Mouse (Mus musculus): ENCODE measurements around the gene Hoxd12.
A peak's percentile ranks its signal among the peaks of the same experiment; 100 is the strongest.

Gene Hoxd12

DNA sequence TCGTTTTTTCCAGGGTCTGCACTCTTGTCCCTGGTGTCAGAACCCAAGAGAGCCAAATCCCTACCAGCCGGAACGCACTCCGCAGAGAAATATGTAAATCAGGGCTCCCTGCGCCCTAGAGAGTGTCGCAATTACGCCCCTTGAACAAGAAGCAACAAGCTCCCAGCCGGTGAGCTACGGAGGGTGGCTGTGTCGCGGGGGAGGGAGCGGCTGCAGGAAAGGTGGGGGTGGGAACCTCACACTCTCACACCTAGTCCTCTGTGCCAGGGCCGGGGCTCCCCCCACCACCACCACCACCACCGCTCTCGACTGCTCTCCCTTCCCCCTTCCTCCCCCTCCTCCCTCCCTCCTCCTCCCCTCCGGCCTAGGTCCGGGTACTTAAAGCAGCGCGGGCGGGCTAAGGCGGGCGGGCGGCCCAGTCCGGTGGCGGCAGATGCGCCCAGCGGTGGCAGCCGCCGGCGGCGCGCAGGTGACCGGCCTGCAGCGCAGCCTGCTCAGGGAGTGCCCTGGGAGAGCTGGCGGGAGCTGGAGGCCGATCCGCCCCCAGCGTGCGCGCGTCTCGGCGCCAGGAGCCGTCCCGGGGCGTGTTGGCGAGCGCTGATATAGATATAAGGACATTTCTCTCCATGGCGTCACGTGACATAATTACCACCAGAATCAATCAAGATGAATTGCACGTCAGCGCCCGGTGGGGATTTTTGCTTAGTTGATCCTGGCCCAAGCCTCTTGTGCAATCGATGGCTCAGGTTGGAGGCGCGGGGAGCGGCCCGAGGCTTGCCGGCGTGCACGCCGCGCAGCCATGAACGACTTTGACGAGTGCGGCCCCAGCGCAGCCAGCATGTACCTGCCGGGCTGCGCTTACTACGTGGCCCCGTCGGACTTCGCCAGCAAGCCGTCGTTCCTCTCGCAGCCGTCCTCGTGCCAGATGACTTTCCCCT is 7.0 kb downstream of the Hoxd12 start:
- no peak for DNase-seq (ENCODE audit: low read depth)

- no peak for DNase-seq (ENCODE audit: low read depth)
Observed at GRCm38 (mm10) chr2:74682796-74683195, 8.0 kb downstream of the Hoxd12 start.

- no peak for DNase-seq (ENCODE audit: low read depth)
Observed at GRCm38 (mm10) chr2:74683471-74683951, 8.7 kb downstream of the Hoxd12 start.

DNA sequence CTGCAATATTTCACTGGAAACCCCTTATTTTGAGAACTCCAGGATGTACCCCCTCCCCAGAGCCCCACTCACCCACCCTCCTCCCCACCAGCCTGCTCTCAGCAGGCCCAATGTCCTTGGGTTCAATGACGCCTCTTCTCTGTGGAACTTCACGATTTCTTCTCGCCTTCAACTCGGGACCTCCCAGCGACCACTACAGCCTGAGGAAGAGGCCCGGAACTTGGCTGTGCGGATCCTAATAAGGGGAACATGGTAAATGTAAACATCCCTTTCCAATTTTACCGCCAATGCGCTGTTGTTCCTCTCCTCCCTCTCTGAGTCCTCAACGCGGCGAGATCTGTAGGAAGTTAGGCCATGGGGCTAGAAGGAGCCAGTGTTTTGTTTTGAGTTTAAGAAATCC is 9.3 kb downstream of the Hoxd12 start:
- DNase-seq (ENCODE audit: low read depth): no peak

GRCm38 (mm10) chr2:74685059-74685603 is 10.3 kb downstream of the Hoxd12 start:
- no peak for DNase-seq (ENCODE audit: low read depth)

- peak; percentile 10 for DNase-seq (ENCODE audit: low read depth)
Observed at GRCm38 (mm10) chr2:74686301-74686987, 11.6 kb downstream of the Hoxd12 start.

- DNase-seq (ENCODE audit: low read depth): no peak
Observed at GRCm38 (mm10) chr2:74686988-74687697, 12.3 kb downstream of the Hoxd12 start.

- DNase-seq (ENCODE audit: low read depth): no peak
Observed at GRCm38 (mm10) chr2:74687698-74688555, 13.1 kb downstream of the Hoxd12 start.

DNA sequence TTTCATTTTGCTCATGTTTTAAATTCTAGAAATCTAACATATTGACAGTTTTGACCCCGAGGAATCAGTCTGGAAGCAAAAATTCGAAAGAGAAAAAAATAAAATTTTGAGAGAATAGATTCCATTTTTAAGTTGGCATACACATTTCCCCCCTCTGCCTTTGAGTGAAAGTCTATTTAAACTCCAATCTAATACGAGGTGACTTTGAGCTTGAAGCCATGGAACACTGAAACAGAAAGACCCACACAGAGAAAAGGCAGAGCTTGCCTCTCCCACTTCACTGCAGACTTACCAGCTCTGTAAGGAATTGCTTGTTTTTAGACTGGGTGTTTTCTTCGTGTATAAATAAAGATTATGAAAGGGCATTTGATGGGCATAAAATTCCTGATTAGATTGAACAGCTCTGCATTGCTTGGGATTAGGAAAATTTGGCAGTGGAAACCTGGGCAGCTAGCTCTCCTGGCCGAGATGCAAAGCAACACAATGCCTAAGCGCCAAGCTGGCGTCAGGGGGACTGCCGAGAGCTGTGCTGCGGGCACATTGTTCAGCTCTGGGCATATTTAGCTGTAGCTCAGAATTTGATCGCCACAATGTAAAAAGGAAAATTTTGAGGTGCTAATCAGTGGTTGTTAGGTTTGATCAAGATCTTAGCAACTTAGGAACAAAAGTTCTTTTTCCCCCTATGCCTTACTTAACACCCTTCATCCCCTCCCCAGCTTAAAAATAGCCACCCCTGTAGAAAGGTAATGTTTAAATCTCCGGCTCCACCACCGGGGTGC is 14.2 kb downstream of the Hoxd12 start:
- no peak for DNase-seq (ENCODE audit: low read depth)

GRCm38 (mm10) chr2:74689574-74690337 is 14.9 kb downstream of the Hoxd12 start:
- DNase-seq (ENCODE audit: low read depth): no peak

- DNase-seq (ENCODE audit: low read depth): no peak
Observed at GRCm38 (mm10) chr2:74690338-74690716, 15.5 kb downstream of the Hoxd12 start.

DNA sequence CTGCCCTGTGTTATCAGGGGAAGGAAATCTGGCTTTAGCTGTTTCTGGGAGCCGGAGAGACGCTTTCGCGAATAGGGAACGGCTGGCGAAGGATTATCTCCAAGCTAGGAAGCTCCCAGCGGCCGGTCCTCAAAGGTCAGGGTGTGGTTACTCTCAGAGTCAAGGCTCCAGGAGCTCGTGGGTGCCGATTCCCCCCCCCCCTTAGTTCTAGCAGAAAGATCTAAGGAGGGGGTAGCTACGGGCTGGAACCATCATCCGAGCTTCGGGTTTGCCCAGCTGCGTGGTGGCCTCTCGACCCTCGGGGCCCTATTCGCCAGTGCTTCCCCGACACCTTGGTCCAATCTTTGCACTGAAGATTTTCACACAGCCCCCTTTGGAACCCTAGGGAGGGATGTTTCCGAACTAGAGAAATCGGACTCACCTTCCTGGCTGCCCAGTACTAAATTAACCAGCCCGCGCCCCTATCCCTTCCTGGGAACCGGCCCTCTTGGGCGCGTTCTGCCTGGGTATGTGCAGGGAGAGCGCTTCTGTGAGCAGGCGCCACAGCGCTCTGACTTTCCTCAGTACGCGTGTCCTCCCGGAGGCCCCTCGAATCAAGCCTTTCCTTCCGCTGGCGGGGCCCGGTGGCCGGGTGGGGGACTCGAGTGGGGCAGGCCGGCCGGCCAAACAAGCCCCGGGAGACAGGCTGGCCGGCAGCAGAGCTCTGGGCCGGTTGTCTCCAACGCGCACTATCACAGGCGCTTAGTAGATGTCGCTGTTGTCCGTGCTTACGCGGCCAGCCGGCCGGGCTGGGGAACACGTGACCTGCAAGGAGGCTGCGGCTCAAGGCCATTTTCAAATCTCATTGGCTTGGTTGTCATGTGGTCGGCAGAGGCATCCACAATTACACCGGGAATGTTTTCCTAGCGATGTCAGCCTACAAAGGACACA is 16.5 kb downstream of the Hoxd12 start, which contains the start of gene Hoxd10:
Gene Hoxd10 (plus strand): TSS at position 903 of the 930 bp plus-strand sequence.
- DNase-seq (ENCODE audit: low read depth): no peak

GRCm38 (mm10) chr2:74691995-74692807 is 17.4 kb downstream of the Hoxd12 start:
- DNase-seq (ENCODE audit: low read depth): no peak

- no peak for DNase-seq (ENCODE audit: low read depth)
Observed at GRCm38 (mm10) chr2:74692808-74693431, 18.1 kb downstream of the Hoxd12 start.

GRCm38 (mm10) chr2:74693432-74693827 is 18.6 kb downstream of the Hoxd12 start:
- DNase-seq (ENCODE audit: low read depth): no peak

DNA sequence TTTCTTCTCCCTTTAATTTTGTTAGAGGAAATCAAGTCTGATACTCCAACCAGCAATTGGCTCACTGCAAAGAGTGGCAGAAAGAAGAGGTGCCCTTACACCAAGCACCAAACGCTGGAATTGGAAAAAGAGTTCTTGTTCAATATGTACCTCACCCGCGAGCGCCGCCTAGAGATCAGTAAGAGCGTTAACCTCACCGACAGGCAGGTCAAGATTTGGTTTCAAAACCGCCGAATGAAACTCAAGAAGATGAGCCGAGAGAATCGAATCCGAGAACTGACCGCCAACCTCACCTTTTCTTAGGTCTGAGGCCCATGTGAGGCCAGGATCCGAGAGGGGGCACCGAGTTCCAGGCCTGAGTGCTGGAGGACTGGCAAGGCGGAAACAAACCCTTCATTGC is 19.3 kb downstream of the Hoxd12 start:
- DNase-seq (ENCODE audit: low read depth): no peak

- no peak for DNase-seq (ENCODE audit: low read depth)
Observed at GRCm38 (mm10) chr2:74695383-74695782, 20.6 kb downstream of the Hoxd12 start.

All from fibroblast of lung, adult 2 months (primary cell).